Mouse (Mus musculus) left cerebral cortex, postnatal 10 days (tissue): ENCODE measurements around the gene Rgs7bp. TPM values are rescaled to one million over a fixed set of nuclear protein-coding genes. Genes with fewer than 3 reads are reported as not detected.

Experiments
- DNase-seq, 2 experiments: peaks; one replicate each; pipeline ENCODE4 v3.0.0; 2021 to 2022; ENCODE audit warnings: low spot score in 2 of 2, mixed read lengths in 1 of 2; ENCODE audit errors: extremely low spot score in 1 of 2
- intact Hi-C: fragments of 180-260 bp; cut with DNase I; formaldehyde crosslinking; loops from one replicate; pipeline ENCODE4 v1.15.1; 2025
- total RNA-seq, 2 experiments: library from RNA; stranded (reverse); gene quantifications; 2 replicates each; pipeline ENCODE4 v1.2.3; 2021

Gene Rgs7bp
- total RNA-seq, 2 experiments from 2014 or later = 100 to 101 TPM

DNA sequence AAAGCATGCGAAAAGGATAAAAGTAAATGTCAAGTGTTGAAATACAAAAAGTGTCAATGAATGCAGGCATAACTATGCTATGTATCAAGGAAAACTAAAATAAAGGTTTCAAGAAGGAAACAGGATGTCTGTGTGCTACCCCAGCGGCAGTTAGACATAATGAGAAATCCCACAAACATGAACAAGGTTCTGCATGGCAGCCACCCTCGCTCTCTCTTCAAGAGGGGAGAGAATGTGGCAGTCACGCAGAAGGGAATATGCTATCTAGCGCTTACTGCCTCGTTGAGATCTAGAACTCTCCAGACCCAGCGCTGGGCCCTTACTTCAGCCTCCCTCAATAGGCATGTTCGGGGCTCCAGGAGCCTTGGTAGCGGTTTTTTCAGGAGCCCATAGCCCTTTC lies 38.2 kb downstream of the Rgs7bp start:
- DNase-seq = no peak
- intact Hi-C loops = no loop called here

DNA sequence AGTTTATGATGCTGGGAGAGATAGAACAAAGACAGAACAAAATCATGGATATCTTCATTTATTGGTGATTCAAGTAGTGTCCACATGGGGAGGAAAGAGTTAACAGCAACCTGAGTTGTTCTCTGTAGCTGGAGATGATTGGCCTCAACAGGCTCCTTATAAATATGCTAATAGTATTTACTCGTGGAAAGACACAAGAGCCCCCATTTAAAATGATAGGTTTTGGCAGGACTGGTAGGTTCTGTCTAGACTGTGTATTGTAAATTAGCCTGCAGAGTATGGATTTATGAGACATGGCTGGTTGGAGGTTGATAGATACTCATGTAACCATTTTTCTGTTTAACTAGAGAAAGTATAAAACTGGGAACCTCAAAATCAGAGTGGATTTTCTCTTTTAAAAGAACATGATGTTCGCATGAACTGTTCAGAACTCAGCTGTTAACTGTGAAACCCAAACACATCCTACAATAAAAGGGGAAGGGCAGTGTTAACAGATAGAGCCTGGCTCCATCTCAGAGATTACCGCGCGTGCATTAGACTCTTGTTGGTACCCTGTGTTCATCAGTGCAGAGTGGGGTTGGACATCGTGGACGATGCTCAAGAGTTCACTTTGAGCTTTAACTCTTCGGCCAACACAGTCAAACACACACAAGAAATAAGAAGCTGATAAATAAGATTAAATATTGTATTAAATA lies 38.9 kb downstream of the Rgs7bp start:
- no peak for DNase-seq
- intact Hi-C loops = no loop called here

DNA sequence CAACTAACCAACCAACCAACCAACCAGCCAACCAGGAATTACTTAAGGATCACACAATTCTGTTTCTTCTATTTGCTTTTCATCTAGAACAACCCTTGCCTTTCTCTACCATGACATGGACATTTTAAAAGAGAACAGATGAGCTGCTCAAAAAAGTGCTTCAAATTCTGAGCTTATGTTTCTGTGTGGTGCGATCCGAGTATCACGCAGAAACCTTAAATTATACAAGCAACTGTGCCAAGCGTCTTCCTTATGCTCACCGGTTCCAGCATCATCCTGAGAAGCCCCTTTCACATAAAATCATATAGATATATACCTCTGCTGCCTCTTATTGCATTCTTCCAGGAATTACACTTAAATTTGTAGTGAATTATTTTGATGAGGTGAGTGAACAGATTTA lies 43.4 kb downstream of the Rgs7bp start:
- DNase-seq = no peak
- intact Hi-C loops = no loop called here

DNA sequence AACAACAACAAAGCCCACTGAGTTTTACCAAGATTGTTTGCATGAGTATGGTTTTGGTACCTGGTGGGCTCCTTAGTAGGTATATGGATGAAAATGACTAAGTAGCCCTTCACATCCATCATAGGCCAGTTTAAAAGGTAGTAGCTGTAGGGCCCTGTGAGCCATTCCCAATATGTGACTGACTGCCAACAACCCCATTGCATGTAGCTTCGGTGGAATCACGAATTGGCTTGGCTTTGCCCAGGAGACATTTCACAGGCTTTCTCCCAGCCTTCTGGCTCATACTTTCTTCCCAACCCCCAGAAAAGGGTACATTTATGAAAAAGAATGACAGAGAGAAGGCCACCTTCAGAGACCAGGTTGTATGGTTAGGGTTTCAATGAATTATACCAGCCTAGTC lies 45.8 kb downstream of the Rgs7bp start:
- DNase-seq = no peak
- intact Hi-C loops = no loop called here

DNA sequence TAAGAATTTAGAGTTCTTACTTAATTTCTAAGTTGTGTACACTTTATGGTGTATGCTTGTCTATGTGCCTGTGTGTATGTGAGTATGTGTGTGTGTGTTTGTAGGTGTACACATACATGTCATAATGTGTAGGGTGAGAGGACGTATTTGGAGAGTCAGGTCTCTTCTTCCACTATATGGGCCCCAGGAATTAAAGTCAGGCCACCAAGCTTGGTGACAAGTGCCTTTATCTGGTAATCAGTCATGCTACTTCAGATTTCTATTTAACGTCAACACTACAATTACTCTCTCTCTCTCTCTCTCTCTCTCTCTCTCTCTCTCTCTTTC lies 51.9 kb downstream of the Rgs7bp start:
- intact Hi-C loops = no loop called here
- DNase-seq = no peak

DNA sequence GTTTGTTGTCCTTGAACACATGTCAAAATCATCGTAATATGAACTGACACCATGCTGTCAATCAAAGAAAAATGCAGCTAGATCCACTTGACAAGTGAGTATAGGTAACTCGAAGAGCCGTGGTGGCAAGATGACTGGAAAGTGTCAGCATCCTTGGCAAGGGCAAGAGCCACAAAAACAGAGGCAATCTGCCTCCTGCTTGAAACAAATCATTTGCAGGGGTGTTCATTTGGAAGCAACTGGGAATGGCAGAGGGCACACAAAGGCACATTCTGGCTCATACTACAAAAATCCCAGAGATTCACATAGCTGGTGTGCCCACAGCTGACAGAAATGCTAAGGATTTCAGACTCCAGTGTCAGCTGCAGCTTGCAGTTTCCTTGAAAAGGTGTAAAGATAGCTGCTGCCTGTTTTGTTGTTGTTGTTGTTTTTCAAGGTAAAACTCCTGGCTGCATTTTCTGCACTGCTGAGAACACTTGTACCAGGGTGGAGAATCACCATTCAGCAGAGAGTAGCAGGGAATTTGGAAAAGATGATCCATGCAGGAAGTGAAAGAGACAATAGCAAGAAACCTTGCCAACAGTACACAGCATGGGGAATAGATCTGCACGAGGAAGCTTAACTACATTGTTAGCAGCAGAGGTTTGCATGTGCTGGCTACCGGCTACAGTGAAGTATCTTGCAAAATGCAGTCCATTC lies 52.4 kb downstream of the Rgs7bp start:
- intact Hi-C loops = no loop called here
- DNase-seq = no peak

DNA sequence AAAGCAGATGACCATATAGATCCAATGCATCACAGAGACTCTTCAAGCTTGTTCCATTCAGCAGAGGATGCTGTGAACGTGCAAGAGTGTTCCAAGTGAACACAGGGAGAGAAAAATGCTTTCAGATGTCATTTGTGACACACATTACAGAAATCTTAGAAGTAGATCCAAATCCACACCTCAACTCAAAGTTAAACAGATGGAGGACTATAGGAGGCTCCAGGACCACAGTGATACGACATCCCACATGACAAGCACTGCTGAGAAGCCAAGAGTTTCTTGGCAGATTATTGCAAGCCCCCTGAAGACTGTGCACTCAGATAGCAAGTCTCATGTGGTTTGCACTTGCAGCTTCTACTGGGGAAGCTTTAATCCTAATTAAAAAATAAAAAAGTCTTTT lies 53.0 kb downstream of the Rgs7bp start:
- DNase-seq = no peak
- intact Hi-C loops = no loop called here

DNA sequence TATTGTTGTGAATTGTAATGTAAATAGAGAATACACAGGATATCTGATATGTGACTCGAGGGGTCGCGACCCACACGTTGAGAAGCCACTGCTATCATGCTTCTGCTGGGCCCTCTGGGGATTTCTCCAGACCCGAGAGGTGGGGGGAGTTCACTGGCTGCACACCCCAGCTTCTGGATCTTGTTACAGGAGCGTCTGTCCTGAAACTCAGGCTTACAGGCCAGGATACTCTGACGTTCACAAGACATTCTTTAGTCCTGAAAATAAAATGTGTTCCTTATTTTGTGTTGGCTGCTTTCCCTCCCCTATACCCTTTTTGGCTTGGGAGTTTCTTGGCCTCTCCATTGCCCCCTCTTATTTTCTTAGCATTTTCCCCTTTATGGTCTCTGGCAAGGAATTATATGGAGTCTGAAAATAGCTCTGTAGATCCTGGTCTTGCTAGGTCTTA lies 65.9 kb downstream of the Rgs7bp start:
- intact Hi-C loops = no loop called here
- no peak for DNase-seq

DNA sequence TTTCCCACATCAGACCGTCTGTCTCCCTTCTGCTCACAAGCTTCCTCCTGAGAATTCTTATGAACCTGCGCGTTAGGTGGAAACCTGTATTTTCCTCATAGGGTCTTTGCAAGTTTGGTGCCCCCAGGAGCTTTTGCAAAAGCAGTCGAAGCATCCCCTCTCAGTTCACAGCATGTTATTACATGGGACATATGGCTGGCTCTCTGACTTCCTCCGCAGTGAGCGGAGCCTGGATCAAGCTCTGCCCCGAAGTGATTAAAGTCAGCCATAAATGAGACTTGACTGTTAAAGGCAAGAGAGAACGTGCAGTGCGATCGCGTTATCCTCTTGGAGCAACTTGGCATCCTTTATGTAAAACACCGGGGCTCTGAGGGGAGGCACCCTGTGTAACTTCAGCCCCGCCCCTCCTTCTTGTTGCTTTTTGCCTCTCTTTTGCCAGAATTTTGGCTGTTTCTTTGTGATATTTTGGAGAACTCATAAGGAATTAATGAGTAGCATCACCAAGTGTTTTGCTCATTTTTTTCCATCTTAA lies 66.7 kb downstream of the Rgs7bp start:
- intact Hi-C loops = no loop called here
- no peak for DNase-seq

DNA sequence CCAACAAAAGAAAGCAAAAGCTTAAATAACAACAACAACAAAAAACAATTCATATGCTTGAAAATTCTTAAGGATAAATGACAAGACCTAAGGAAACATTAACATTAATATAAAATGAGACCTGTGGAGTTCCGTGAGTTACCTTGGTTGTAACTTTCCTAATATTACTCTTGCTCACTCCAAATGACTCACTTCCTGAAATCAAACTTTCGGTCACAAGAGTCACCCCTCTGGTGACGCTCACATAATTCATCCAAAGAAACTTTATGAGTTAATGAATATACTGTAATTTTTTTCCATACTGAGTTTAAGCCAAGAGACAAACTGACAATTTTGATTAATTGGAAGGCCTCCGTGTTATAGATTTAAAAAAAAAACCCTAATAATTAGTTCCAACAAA lies 69.0 kb downstream of the Rgs7bp start:
- DNase-seq = no peak
- intact Hi-C loops = no loop called here

DNA sequence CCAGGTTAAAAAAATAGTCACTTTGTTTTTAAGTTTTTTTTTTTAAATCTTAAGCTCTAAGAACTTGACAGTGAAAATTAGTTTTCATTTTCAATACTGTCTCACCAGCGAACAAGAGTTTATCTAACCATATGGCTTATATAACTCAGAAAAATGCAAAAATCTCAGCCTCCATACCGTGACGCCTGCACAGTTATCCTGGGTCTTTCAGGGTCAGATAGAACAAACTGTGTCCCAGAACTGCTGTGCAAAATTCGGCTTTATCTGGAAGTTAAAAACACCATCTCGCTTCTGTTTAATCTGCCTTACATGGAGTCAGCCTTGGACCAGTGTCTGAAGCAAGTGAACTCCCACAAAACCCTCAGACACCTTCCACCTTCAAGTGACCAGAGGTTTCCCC lies 70.7 kb downstream of the Rgs7bp start:
- intact Hi-C loops = no loop called here
- DNase-seq = no peak

DNA sequence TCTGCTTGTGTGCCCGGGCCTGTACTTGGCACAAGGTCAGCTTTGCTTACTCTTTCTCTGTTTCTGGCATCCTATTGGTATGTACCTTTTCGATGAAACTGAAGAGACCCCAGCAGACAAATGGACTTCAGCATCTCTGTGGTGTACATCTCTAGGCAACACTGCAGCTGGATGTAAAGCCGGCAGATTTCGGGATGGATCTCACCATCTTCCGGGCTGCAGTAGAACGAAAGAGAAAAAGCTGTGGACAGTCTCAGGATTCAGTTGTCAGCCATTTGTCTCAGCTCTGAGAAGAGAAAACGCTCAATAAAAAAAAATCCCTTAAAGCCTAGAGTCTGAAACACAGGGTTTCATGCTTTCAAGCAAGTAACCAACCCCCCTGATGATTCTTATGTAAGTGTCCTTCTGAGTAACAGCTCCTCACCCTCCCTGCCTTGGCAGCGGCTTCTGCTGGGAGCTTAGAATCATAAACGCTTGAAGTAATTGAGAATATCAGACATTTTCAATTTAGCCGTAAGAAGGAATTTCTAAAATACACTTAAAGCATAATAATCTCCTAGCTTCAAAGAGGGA lies 71.9 kb downstream of the Rgs7bp start:
- intact Hi-C loops = no loop called here
- no peak for DNase-seq

DNA sequence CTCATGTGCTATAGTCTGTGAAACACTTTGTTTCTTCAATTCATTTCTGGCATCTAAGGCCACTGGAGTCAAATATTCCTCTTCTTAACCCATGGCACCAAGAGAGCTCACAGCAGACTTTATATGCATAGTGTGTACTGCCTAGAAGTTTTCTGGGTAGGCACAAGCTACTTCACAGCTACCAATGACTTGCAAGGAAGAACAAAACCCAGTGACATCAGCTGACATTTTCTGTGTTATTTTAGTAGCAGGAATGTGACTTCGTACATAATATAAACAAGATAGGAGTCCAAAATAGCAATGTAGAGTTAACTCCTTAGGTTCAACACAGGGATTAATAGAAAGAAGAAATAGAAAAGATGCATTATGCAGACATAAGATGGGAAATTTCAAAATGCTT lies 76.6 kb downstream of the Rgs7bp start:
- DNase-seq = no peak
- intact Hi-C loops = no loop called here

DNA sequence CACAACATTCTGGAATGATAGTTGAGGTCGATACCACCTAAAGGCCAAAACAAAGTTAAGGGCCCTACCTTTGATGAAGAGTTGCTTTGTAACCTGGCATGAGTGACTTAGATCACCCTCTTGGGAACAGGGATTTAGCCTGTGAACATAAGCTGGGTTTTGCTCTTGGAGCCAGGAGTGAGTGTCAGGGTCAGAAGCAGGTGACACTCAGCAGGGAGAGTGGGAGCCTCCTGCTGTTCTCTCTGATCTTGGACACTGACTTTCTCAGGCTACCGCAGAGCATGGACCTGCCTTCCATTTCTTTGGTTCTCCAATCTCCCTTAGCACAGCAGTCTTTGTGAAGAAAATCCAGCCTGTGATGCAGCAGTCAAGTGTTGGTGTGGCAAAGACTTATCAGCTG lies 87.2 kb downstream of the Rgs7bp start:
- no peak for DNase-seq
- intact Hi-C loops = no loop called here

DNA sequence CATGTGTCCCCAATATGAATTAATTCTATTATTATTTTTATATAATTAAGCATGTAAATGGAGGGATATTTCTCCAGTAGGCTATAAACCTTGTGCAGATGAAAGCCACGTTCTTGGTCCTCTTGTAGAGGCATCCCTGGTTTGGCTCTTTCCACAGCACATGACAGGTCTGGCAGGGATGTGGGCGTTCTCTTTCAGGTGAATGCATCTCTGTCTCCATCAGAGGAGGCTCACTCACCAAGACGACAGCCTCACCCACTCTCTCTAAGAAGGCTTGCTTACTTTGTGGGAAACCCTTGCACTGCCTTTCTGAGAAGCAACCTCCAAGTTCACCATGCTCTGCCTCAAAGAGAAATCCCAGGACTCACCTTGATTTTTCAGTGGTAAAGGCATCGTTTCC lies 91.0 kb downstream of the Rgs7bp start:
- no peak for DNase-seq
- intact Hi-C loops = loop anchor here (5.0 kb wide), 1 partner anchor 89 kb away; the partner anchor contains the start of gene Rgs7bp

DNA sequence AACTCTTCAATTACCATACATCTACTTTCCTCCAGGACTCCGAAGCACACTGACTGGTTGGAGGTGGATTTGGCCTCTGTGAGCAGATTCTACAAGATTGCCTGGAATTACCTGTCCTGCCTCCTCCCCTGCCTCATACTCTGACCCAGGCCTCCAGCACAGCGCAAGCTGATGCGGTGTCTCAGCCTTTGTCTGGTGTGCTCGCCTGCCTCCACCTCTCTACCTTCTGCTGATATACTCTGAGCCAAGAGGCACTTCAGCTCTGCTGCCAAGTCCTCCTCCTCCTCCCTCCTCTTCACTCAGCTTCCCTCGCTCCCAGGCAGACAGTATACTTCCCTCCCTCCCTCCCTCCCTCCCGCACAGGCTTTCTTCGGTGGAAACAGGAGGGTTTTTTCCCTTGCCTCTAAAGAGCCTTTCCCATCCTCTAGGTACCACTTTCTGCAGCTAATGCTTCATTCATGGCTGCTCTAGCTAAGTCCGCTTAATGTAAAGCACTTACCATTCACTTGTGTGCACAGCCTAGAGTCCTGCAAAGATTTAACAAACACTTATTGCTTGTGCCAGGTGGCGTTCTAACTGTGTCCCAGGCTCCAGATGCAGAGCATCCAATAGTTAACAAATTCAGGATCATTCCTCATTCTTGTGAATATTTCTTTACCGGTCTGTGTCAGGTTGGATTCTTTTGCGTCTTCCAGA lies 91.9 kb downstream of the Rgs7bp start:
- no peak for DNase-seq
- intact Hi-C loops = loop anchor here (5.0 kb wide), 1 partner anchor 89 kb away; the partner anchor contains the start of gene Rgs7bp

DNA sequence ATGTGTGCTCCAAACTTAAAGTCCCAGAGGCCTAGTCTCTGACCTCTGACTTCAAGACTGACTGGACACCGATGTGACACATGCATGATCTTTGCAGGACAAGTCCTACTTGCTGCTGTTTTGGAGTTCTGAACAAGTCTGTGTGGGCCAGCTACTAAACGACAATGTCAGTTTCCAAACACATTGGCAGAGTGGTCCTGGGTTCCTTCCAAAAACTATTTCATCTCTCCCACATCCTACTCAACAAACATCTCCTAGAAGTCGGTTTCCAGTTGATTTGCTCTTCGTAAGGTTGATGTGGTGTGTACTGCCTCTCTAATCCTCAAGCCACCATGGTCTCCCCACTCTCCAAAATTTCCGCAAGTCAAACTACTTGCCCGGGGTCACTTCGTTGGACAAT lies 92.6 kb downstream of the Rgs7bp start:
- no peak for DNase-seq
- intact Hi-C loops = loop anchor here (5.0 kb wide), 1 partner anchor 90 kb away; the partner anchor contains the start of gene Rgs7bp

DNA sequence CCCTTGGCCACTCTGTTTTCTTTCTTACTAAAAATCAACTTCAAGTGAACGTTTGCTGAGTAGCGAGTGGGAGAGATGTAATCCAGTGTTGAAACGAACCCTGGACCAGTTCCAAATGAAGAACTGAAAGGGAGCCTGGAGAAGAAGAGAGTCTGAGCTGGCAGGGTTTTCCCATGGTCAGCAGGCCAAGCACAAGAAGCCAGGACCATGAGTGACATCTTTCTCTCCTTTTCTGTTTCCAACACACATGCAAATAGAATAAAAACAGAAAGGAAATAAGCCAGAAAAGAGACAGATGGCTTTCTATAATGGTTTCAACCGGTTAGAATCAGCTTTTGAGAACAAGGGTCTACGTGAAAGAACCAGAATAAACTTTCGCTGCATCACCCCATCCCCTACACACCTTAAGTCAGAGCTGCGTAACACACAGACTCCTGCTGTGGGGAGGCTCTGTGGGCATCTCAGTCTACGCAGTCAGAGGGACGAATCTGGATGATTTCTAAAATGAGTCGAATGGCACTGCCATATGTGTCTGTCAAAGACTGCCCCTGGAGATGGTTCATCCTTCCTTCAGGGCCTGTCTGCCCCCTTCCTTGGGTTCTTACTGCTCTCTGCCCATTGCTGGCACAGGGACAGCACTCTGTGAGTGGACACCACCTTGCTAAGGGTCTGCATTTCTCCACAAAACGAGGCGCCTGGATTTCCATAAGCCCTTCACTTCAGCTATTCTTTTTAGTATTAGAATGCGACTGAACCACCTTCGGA lies 93.6 kb downstream of the Rgs7bp start:
- DNase-seq = no peak
- intact Hi-C loops = loop anchor here (5.0 kb wide), 1 partner anchor 91 kb away; the partner anchor contains the start of gene Rgs7bp
